Mouse (Mus musculus): Measurements from ENCODE around the gene Rap1gap. TPM values are rescaled to one million over a fixed set of nuclear protein-coding genes. Genes with fewer than 3 reads are reported as not detected.

The Rap1gap gene
- polyA plus RNA-seq, 1 experiment from 2014 or later: 19.9 TPM

DNA sequence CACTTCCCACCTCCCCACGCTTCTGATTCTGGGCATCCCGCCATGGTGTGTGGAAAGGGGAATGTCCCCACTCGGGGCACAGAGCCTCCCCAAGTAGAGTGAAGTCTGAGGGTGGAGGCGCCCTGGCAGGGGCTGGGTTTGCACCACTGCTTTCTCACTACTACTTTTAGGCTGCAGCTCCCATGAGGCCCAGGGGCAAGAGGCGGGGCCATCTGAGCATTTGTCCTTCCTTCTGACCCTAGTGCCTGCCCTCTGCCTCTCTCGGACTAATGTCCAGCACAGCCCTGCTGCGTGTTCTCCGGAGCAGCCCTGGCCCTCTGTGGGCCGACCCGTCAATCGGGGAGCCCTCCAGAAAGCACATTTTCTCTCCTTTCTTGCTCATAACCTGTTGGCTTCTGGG, 59.7 kb downstream of the Rap1gap start:
- H3K9me3 ChIP-seq (replicated peaks): no peaks in the 10 kb centered on the region
- H3K9ac ChIP-seq: no peak overlapping the region
- WGBS: 38% methylated on average over 11 of the region's 11 CpGs
- peaks cover 40% of the 10 kb centered on the region for H3K27me3 ChIP-seq
- peak overlapping the region; percentile 42; the same call in 1 of the 2 replicates for H3K4me2 ChIP-seq (replicated peaks)
- H3K27ac ChIP-seq (replicated peaks): no peak overlapping the region
- H3K4me3 ChIP-seq (replicated peaks): 0 out of 2 replicates have a peak overlapping the region, but pooled peaks have one; percentile 19
- ATAC-seq (ENCODE audit: insufficient number of reproducible peaks, low FRiP score, low TSS enrichment, low read depth): no peak
- peaks cover 50% of the 10 kb centered on the region for H3K4me1 ChIP-seq
- no peaks in the 10 kb centered on the region for H3K36me3 ChIP-seq

- Histone ChIP-seq H3K4me3 (replicated peaks) (no peak overlapping the region), H3K27ac (replicated peaks) (no peak overlapping the region), H3K9me3 (replicated peaks) (no peaks in the 10 kb centered on the region), H3K36me3 (no peaks in the 10 kb centered on the region), H3K4me1 (peaks cover 50% of the 10 kb centered on the region), H3K27me3 (peaks cover 46% of the 10 kb centered on the region), H3K9ac (no peak overlapping the region), H3K4me2 (replicated peaks) (no peak overlapping the region)
- no peak for ATAC-seq (ENCODE audit: insufficient number of reproducible peaks, low FRiP score, low TSS enrichment, low read depth)
- WGBS: 42% methylated on average over 8 of the region's 8 CpGs
These were observed 60.2 kb downstream of the Rap1gap start for GRCm38 (mm10) chr4:137724766-137725165.

DNA sequence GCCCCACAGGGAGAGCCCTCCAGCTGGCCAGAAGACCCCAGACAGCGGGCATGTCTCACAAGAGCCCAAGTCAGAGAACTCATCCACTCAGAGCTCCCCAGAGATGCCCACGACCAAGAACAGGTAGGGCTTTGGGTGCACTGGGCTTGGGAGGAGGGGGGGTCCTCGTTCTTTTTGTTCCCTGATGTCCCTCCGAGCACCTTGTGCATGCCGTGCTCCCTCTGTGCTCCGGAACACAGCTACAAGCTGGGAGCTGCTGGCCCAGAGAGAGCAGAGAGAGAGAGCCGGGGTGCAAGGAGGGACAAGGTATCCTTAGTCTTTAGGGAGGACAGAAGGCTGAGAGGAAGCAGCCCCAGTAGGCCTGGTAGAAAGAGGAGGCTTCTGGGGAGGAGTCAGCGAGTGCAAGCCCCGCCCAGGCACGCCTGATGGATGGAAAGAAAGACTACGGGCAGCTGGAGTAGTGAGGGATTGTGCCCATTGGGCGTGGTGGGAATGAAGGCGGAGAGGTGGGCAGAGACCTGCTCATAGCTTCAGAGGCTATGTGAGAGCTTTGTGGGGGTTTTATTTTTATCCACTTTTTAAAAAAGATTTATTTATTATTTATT, 61.1 kb downstream of the Rap1gap start:
- Histone ChIP-seq H3K9ac (no peak overlapping the region), H3K36me3 (no peaks in the 10 kb centered on the region), H3K9me3 (replicated peaks) (no peaks in the 10 kb centered on the region), H3K4me2 (replicated peaks) (no peak overlapping the region), H3K27me3 (peaks cover 48% of the 10 kb centered on the region), H3K4me3 (replicated peaks) (no peak overlapping the region), H3K4me1 (peaks cover 54% of the 10 kb centered on the region), H3K27ac (replicated peaks) (no peak overlapping the region)
- WGBS: 72% methylated on average over 13 of the region's 13 CpGs
- no peak for ATAC-seq (ENCODE audit: insufficient number of reproducible peaks, low FRiP score, low TSS enrichment, low read depth)

- H3K27me3 ChIP-seq: peaks cover 48% of the 10 kb centered on the region
- peaks cover 55% of the 10 kb centered on the region for H3K4me1 ChIP-seq
- H3K4me2 ChIP-seq (replicated peaks): no peak overlapping the region
- 74% methylated on average over 18 of the region's 18 CpGs for WGBS
- no peak overlapping the region for H3K4me3 ChIP-seq (replicated peaks)
- H3K36me3 ChIP-seq: no peaks in the 10 kb centered on the region
- H3K27ac ChIP-seq (replicated peaks): no peak overlapping the region
- no peaks in the 10 kb centered on the region for H3K9me3 ChIP-seq (replicated peaks)
- H3K9ac ChIP-seq: no peak overlapping the region
- ATAC-seq (ENCODE audit: insufficient number of reproducible peaks, low FRiP score, low TSS enrichment, low read depth): no peak
These were observed 62.4 kb downstream of the Rap1gap start for GRCm38 (mm10) chr4:137726739-137727505.

GRCm38 (mm10) chr4:137727506-137728187, 63.1 kb downstream of the Rap1gap start:
- H3K27me3 ChIP-seq: peaks cover 48% of the 10 kb centered on the region

DNA sequence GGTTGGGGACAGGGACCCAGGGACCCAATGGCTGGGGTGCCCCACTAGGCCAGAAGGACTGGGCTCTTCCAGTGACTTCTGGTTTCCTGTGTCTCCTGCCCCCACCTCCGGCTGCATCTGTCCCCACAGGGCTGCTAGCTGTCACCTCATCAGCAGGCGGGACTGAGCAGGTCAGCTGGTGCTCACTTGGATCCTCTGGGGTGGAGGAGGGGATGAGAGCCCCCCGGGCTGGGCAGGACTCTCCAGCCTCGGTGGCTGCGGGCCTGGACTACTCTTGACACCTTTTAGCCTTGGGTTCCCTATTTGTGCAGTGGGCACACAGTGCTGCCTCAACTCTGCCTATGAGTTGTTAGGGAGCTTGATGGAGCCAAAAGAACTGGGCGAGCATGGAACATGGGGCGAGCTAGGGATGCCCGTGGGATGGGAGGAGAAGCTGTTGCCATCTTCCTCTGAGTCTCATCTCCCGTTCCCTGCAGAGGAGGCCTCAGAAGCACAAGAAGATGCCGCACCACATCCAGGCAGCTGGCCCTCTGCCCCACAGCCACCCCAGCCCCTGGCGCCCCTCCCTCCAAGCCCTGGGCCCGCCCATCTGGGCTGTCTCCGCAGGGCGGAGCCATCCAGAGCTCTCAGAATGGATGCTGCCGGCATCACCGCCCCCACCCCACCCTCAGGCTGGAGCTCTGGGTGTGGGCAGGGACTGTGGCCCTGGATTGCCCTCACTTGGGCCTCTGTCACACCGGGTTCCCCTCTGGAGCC, 64.1 kb downstream of the Rap1gap start:
- Histone ChIP-seq H3K4me1 (peaks cover 51% of the 10 kb centered on the region), H3K4me3 (replicated peaks) (0 out of 2 replicates have a peak overlapping the region, but pooled peaks have one; percentile 4), H3K36me3 (no peaks in the 10 kb centered on the region), H3K9ac (no peak overlapping the region), H3K9me3 (replicated peaks) (no peaks in the 10 kb centered on the region), H3K4me2 (replicated peaks) (peak overlapping the region; percentile 35), H3K27me3 (peaks cover 40% of the 10 kb centered on the region), H3K27ac (replicated peaks) (no peak overlapping the region)
- 10% methylated on average over 17 of the region's 17 CpGs for WGBS
- peak; percentile 12; the same call in 1 of the 2 replicates for ATAC-seq (ENCODE audit: insufficient number of reproducible peaks, low FRiP score, low TSS enrichment, low read depth)

More at GRCm38 (mm10) chr4:137727506-137728187, 63.1 kb downstream of the Rap1gap start:
- Histone ChIP-seq H3K4me1 (peaks cover 55% of the 10 kb centered on the region), H3K4me2 (replicated peaks) (peak overlapping the region; percentile 9; the same call in 1 of the 2 replicates), H3K9ac (no peak overlapping the region), H3K36me3 (no peaks in the 10 kb centered on the region), H3K4me3 (replicated peaks) (no peak overlapping the region), H3K27ac (replicated peaks) (no peak overlapping the region), H3K9me3 (replicated peaks) (no peaks in the 10 kb centered on the region)
- 8% methylated on average over 16 of the region's 18 CpGs for WGBS
- no peak for ATAC-seq (ENCODE audit: insufficient number of reproducible peaks, low FRiP score, low TSS enrichment, low read depth)

DNA sequence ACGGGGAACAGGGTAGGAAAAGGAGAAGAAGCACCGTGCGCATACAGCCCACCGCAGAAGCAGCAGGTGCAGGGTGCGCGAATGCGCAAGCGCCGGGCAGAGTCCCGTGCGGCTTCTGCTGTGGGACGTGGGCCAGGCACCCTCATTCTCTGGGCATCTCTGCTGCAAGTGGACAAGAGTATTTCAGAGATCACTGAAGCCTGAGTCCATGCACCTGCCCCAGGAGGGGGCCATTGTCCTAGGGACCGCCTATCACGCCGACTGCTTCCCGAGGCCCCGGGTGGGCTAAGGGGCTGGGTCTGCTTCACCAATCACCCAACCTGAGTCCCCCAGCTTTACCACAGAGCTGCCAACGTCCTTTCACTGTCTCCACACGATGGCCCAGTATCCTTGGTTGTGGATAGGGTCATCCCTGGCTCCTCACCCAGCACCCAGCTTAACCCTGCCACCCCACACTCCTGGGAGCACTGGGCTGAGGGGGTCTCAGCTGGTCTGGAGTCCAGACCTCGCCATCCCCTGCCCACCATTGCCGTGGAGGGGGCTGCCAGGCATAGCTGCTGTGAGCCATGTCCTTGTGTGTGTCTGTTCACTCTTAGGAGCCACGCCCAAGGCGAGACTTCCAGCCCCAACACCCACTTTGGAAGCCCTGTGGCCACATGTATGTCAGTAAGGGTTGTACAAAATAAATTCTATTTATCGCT, 64.8 kb downstream of the Rap1gap start:
- Histone ChIP-seq H3K4me2 (replicated peaks) (peak overlapping the region; percentile 35), H3K36me3 (no peaks in the 10 kb centered on the region), H3K27me3 (peaks cover 33% of the 10 kb centered on the region), H3K4me3 (replicated peaks) (0 out of 2 replicates have a peak overlapping the region, but pooled peaks have one; percentile 4), H3K27ac (replicated peaks) (no peak overlapping the region), H3K9me3 (replicated peaks) (no peaks in the 10 kb centered on the region), H3K9ac (no peak overlapping the region), H3K4me1 (peaks cover 44% of the 10 kb centered on the region)
- WGBS: 30% methylated on average over 24 of the region's 24 CpGs
- ATAC-seq (ENCODE audit: insufficient number of reproducible peaks, low FRiP score, low TSS enrichment, low read depth): no peak

- Histone ChIP-seq H3K27ac (replicated peaks) (no peak overlapping the region), H3K9me3 (replicated peaks) (no peaks in the 10 kb centered on the region), H3K4me2 (replicated peaks) (no peak overlapping the region), H3K4me3 (replicated peaks) (no peak overlapping the region), H3K4me1 (peaks cover 38% of the 10 kb centered on the region), H3K27me3 (peaks cover 29% of the 10 kb centered on the region), H3K9ac (no peak overlapping the region), H3K36me3 (no peaks in the 10 kb centered on the region)
- peak; percentile 35 for ATAC-seq (ENCODE audit: insufficient number of reproducible peaks, low FRiP score, low TSS enrichment, low read depth)
- 16% methylated on average over 3 of the region's 3 CpGs for WGBS
These were observed 65.6 kb downstream of the Rap1gap start for GRCm38 (mm10) chr4:137730134-137730533.

- 78% methylated on average over 8 of the region's 8 CpGs for WGBS
- ATAC-seq (ENCODE audit: insufficient number of reproducible peaks, low FRiP score, low TSS enrichment, low read depth): no peak
- H3K27me3 ChIP-seq: peaks cover 29% of the 10 kb centered on the region
- no peaks in the 10 kb centered on the region for H3K9me3 ChIP-seq (replicated peaks)
- no peaks in the 10 kb centered on the region for H3K36me3 ChIP-seq
- no peak overlapping the region for H3K27ac ChIP-seq (replicated peaks)
- H3K4me3 ChIP-seq (replicated peaks): no peak overlapping the region
- no peak overlapping the region for H3K9ac ChIP-seq
- H3K4me2 ChIP-seq (replicated peaks): no peak overlapping the region
- H3K4me1 ChIP-seq: peaks cover 39% of the 10 kb centered on the region
These were observed 66.2 kb downstream of the Rap1gap start for GRCm38 (mm10) chr4:137730757-137731156.

DNA sequence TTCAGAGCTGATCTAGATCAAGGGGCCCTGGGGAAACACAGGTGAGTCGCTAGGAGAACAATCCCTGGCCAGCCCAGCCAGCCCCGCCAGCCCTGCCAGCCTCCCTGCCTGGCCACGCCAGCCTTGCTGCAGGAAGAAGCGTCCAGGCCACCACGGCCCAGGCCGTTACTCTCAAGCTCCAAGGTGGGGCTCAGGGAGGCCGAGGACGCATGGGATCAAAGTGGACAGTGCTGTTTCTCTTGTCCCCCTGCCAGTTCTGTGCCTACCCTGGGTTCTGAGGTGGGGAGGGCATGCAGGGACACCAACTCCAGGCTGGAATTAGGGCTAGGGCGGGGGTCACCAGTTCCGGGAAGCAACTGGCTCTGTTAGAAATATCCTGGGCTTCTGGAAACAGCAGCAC, 67.4 kb downstream of the Rap1gap start:
- Histone ChIP-seq H3K9me3 (replicated peaks) (no peaks in the 10 kb centered on the region), H3K4me2 (replicated peaks) (no peak overlapping the region), H3K27ac (replicated peaks) (no peak overlapping the region), H3K4me3 (replicated peaks) (no peak overlapping the region), H3K9ac (no peak overlapping the region), H3K36me3 (no peaks in the 10 kb centered on the region), H3K27me3 (peaks cover 29% of the 10 kb centered on the region), H3K4me1 (peaks cover 48% of the 10 kb centered on the region)
- 70% methylated on average over 10 of the region's 10 CpGs for WGBS
- no peak for ATAC-seq (ENCODE audit: insufficient number of reproducible peaks, low FRiP score, low TSS enrichment, low read depth)

Measured in embryonic facial prominence, embryonic 15.5 days (tissue).